Mouse (Mus musculus) heart, adult 8-10 months (tissue): Measurements from ENCODE around the gene Cntrl. TPM values are rescaled to one million over a fixed set of nuclear protein-coding genes. Genes with fewer than 3 reads are reported as not detected.

ENCODE experiments used
- DNase-seq: peaks from one replicate; pipeline ENCODE4 v3.0.0; 2022; ENCODE audit warnings: low spot score
- total RNA-seq, 4 experiments: library from RNA; stranded (reverse); gene quantifications; 2 replicates each; pipeline ENCODE4 v1.2.4; 2022

Gene Cntrl
- total RNA-seq, 4 experiments from 2014 or later: 5.9 to 8.2 (median 6.2) TPM

DNA sequence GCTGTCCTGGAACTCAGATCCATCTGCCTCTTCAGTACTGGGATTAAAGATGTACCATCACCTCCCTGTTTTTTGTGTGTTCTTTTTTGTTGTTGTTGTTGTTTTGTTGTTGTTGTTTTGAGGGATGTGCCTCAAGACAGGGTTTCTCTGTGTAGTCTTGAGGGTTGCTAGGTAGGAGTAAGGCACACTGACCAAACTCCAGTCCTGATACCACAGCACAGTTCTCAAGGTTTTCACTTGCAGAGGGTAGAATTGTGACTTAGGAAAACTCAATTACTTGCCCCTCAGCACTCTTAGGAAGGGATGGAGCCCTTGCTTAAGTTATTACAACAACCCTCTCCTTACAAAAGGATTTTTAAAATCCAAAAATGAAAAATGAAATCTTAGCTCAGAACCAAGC lies 22.2 kb downstream of the Cntrl start:
- DNase-seq: no peak

DNA sequence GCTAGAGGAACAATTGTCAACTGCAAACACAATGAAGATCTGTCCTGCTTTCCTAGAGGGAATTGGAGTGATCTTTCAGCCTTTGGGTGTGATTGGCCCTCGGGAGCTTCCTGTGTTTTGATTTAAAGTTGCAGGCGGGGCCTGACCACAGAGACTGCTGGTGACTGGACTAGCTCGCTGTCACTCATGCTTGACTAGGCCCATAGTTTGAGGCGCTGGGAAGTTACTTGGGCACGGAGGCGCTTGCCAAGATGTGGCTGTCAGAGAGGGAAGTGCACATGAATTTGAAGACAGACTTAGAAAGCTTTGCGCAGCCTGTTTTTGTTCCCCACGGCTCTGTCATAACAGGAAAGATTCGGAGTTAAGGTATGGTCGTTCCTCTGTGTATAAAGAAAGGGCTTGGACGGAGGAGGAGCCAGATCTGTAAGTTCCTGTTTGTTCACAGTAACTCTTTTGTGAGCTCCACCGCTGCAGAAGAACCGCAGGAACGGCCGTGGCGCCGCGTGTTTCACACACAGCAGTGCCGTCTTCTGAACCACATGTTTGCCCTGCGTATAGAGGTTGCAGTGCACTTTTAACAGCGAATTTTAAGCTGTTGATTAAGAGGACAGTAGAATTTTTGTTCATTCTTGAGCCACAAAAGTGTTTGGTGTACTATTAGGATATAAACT lies 22.8 kb downstream of the Cntrl start:
- DNase-seq: peak; percentile 100

DNA sequence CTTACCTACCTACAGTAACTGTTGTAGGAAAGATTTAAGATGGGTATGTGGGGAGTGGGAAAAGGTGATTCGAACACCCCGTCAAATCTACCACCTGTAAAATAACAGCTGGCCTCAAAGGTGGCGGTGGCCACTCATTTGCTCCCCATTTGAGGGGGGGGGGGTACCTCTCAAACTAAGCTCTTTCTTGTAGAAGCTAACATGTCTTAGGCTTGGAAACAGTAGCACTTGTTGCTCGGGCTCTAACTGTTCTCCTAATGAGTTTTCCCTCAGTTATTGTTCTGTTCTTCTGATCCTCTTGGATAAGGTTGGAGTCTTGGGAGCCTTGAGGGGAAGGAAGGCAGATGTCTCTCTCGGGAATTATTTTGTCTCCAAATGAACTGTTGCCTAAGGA lies 23.4 kb downstream of the Cntrl start:
- DNase-seq: no peak

DNA sequence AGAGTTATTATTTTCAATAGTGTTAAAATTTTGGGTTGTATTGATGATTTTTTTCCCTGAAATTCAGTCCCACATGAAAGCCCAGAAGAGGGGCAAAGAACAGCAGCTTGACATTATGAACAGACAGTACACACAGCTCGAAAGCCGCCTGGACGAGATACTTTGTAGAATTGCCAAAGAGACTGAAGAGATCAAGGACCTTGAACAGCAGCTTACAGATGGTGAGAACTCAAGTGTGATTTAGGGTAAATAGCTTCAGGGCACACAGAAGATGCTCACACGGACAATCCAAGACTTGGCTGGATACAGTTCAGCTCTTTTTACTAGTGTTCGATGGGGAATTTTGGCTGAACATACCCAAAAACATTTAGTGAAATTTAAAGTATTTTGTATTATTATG lies 24.6 kb downstream of the Cntrl start:
- no peak for DNase-seq

DNA sequence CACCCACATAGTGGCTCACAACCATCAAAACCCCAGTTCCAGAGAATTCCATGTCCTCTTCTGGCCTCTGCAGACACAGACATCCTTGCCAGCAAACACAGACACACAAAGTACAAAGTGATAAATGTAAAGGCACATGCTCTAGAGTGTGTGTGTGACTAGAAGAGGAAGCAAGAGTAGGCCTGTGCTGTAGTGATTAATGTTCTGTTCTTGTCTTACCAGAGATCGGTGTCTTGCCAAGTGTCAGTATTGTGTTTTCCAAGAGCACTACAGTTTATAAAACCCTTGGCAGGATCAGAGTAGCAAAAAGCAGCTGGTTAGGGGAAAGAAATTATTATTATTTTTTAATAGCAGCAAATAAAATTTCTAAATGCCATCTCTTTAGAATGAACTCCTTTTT lies 29.3 kb downstream of the Cntrl start:
- DNase-seq: no peak

DNA sequence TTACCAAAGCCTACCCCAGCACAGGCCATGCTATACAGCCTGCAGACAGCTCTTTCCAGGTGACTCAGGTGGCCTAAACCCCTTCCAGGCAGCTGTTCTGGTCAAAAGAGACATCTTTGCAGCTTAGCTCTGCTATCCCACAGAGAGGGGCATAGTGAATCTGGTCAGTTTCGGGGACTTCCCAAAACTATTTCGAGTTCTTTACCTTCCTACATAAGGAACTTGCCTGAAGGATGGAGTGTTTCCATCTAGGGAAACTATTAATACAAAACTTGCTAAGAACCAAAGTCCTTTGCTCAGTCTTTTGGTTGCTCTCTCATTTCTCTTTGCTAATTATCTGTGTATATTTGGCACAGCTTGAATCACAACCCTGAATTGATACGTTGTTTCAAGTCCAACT lies 32.4 kb downstream of the Cntrl start:
- no peak for DNase-seq

DNA sequence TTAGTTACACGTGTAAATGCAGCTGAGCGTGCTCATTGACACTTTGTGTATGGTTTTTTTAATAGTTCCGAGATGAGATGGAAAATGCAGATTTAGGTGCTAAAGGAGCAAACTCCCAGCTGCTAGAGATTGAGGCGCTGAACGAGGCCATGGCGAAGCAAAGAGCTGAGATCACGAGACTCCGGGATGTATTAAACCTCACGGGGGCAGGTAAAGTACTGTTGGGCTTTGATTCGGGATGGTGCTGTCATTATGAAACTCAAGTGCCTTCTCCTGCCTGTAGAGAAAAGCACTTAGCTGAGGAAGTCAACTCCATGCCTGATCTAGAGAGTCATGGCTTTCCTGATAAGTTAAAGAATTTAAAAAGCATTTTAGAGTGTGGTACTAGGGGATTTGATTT lies 39.5 kb downstream of the Cntrl start:
- no peak for DNase-seq

DNA sequence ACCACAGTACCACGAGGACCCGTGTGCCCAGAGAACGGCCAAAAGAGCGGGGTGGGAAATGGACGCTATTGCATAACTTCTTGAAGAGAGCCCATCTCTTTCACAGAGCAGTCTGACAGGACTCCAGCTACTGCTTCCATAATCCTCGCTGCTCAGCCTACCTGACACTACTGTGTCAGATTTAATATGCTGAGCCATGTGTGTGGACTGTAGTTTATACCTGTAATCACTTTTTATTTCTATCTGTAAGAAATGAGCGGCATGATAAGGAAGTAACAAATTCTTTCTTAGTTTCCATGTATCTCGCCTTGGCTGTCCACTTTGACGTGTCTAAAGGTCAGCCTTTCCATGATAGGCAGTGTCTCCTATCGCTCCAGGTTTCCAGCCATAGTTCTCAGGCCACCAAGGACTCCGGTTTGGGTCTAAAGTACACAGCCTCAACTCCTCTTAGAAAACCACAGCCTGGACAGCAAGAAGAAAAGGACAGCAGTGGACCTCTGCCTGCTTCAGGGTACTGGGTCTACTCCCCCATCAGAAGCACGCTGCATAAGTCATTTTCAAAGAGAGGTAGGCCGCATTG lies 42.1 kb downstream of the Cntrl start:
- no peak for DNase-seq

DNA sequence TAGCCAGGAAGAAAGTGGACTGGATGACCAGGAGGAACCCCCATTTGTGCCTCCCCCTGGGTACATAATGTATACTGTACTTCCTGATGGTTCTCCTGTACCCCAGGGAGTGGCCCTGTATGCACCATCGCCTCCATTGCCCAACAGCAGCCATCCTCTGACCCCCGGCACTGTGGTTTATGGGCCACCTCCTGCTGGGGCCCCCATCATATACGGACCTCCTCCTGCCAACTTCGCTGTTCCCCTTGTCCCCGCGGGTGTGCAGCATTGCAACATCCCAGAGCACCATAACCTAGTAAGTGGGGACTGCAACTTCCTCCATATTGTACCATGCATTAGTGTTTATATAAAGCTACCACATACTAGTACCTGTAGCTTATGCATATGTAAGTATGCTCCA lies 43.9 kb downstream of the Cntrl start:
- DNase-seq: no peak

DNA sequence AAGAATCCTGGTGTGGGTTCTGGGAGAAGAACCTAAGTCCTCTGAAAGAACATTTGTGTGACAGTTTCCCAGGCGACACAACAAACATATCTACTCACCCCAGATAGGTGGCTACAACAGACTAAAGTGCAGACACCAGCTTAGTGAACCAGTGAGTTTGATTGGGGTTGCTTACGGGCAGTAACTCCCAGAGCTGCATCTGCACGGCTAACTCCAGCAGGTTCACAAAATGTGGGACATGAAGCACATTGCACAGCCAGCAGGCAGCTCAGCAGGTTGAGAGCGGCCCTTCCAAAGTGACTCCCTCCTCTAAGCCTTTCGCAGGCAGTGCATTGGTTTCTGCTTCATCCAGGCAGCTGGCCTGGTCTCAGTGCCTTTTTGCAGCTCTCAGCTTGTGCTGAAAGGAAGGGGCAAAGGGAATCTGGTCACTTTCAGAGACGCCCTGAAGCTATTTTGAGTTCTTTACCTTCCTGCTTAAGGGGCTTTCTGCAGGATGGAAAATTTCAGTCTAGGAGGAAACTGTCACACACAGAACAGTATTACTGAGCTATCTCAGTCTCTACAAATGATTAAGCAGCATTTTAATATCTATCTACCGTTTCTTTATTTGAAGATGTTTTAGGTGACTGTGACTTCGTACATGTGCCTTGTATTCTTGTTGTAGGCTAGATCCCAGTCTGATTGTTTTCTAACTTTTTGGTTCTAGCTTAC lies 44.7 kb downstream of the Cntrl start:
- no peak for DNase-seq

DNA sequence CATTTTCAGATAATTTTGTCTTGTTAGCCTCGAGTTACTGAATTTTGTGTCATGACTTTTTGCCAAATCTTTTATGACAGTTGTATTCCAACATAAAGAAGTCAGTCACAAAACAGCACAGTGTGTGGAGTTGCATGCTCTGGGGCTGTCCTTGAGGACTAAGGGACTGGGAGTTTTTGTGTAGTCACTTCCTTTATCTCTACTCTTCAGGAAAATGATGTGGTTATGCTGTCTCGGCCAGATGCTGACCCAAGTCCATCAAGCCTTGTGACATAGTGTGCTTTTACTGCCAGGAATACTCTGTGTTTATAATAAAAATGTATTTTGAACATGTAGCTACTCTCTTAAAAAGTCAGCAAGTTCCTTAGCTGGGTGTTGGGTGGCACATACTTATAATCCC lies 47.7 kb downstream of the Cntrl start:
- no peak for DNase-seq

DNA sequence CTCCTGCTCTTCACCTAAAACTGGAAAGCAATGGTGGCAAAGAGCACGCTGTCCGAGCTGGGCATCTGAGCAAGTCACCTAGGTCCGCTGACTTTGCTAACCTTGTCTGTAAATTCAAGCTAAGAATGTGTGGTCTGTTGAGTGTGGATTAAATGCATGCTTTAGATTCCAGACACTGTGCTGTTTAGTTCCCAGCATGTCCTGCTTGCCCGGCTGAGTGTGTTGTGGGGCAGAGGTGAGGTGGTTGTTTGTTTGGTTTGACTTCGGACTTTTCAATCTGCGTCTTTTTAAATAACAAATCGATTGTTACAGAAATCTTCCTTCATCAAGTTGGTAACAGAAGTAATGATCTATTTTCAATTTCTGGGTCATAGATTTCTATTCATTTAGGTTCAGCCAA lies 48.5 kb downstream of the Cntrl start:
- no peak for DNase-seq

DNA sequence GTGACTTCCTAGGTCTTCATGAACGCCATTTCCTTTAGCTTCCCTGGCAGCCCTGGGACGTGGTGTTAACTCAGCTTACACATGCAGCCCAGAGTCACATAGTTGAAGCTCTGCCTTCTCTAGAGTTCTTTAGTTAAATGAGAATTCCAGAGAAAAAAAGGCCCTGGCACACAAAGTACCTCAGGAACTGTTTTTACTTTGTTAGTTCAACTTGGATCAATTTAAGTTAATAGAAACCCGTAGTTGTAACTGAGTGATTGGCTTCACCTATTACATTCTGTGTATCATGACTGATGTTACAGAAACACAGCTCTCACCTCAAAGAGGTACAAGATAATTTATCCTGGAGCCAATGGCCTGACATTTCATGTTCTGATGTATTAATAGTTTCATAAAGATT lies 49.1 kb downstream of the Cntrl start:
- DNase-seq: no peak

DNA sequence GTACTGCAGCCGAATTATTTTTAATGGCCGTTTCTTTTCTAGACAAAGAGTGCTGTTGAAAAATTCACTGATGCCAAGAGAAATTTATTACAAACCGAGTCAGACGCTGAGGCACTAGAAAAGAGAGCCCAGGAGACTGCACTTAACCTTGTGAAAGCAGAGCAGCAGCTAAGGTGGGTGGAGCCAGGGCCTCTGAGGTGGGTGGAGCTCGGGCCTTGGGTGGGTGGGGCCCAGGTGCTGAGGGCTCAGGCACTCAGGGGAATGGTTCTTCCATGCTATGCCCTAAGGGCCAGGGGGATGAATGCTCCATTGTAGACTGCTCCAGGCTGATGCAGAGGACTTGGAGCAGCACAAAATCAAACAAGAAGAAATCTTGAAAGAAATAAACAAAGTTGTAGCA lies 50.9 kb downstream of the Cntrl start:
- DNase-seq: no peak

DNA sequence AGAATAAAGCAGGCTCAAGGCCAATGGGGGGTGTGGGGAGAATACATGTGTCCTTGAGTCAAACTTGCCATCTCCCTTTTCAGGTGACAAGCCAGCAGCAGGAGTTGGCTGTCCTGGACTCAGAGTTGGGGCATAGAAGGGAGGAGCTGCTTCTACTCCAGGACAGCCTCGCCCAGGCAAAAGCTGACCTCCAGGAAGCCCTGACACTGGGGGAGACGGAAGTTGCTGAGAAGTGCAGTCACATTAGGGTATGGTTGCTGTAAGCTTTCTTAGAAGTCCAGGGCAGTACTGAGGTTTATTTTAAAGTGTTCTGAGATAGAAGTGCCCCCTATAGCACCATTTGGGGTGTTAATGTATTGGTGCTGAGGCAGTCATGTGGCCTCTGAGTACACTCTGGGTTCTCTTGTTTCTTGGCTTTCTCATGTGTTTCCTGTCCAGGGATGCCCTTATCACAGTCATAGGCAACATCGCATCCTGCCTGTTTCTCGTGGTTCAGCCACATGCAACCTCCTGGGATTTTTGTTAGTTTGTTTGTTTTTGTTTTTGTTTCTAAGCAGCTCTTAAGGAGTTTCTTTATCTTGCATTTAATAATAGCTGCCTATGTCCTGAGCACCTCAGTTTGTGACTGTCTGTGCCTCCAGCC lies 52.7 kb downstream of the Cntrl start:
- DNase-seq: peak; percentile 25

DNA sequence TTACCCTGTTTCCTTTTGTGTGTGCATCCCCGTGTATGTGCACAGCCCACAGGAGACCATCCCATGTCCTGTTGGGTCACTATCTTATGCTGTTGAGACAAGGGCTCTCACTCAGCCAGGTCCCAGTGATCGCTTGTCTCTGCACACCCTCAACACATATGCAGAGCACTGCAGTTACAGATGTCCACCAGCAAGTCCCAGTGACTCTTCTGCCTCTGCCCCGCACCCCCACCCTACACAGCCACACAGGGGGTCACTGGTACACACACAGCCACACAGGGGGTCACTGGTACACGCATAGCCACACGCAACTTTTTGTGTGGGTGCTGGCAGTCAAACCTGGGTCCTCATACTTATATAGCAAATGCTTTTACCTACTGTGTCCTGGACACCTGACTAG lies 54.1 kb downstream of the Cntrl start:
- DNase-seq: no peak

DNA sequence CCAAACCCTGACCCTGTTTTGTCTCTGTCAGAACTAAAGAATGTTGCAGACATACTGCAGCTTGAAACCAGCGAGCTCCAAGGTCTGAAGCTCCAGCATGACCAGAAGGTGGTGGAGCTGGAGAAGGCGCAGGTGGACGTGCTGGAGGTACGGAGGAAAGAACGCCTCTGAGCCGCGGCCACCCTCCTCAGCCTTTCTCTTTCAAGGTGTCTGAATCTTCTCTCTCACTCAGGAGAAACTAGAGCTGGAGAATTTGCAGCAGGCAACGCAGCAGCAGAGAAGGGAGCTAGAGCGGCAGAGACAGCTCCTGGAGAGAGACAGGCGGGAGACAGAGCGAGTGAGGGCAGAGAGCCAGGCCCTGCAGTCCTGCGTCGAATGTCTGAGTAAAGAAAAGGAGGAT lies 56.1 kb downstream of the Cntrl start:
- DNase-seq: no peak

DNA sequence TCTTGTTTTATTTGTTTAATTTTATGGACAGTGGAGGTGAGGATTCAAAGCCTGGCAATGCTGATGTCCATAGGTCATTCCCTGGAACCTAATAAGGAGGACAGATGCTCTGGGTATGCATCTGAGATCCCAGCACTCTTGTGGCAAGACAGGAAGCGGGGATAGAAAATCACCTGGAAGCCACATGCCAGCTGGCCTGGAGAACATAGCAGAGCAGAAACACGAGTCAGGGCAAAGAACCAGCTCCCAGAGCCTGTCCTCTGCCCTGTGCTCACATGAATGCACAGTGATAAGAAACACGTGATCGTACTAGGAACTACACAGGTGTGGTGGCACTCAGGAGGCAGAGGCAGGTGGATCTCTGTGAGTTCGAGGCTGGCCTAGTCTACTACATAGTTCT lies 57.5 kb downstream of the Cntrl start:
- no peak for DNase-seq

DNA sequence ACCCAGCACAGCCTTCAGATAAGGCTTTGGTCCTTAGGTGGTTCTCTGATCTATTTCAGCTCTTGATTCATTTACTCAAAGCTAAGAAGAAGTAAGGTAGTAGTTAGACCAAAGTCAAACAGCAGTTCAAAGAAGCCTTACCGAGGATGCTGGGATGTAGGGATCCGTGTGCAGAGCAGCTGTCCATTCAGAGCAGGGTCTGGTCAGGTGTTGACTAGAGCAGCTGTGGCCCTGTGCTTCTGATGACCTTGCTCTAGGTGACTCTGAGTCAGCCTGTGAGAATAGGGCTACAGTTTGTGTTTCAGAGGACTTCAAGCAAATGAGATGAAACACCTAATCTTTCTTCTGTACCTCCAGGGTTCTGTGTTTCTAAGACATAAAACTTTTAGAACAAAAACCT lies 60.2 kb downstream of the Cntrl start:
- no peak for DNase-seq

DNA sequence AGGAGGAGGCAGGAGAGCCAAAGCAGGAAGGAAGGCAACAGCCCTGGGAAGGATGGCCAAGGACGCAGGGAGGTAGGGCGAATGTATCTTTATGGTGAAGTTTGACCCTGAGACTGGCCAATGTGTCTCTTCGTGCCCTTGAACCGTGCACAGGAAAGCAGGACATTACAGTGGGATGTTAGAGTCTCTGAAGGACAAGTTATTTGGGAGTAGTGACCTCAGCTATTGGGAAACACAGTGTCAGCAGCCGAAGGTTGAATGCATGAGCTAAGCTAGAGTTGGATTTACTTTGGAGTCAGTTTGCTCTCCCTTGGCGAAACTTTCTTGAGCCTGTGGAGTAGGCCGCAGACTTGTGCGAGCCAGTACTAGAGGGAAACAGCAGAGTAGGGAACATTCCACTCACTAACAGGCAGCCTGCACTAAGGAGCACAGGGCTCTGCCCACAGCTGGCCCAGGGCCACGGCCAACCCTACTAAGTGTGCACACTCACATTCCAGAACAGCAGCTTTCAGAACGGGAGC lies 62.1 kb downstream of the Cntrl start:
- DNase-seq: peak; percentile 39

DNA sequence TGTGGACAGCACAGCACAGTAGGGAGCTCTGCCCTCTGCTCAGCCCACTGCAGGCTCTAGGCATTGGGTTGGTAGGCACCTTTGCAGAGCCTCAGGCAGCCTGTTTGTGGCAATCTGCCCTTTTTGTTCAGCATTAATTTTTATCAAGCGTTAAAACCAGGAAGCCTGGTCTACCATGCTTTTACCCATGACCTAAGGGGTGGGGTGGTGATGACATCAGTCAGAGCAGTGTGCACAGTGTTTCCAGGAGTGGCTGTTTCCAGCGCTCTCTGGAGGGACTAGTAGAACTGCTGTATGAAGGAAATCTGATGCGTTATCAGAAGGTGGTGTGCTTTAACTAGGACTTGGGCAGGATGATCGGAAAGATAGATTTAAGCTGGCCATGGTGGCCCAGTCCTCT lies 63.0 kb downstream of the Cntrl start:
- no peak for DNase-seq

DNA sequence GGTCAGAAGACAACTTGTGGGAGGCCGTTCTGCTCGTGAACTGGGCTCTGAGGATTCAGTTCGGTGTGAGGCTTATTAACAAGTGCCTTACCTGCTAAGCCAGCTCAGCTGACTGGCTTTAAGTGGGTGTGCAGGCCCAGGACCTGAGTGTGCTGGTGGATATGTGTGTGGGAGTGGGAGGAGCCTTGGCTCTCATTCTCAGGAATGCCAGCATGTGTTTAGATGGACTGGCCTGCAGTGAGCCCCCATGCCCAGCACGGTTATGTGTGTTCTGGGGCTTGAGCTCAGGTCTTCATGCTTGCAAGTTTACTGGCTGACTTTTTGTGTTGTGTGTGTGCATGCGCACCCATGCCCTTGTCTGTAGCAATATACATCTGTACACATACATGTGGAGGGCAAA lies 64.4 kb downstream of the Cntrl start:
- no peak for DNase-seq

DNA sequence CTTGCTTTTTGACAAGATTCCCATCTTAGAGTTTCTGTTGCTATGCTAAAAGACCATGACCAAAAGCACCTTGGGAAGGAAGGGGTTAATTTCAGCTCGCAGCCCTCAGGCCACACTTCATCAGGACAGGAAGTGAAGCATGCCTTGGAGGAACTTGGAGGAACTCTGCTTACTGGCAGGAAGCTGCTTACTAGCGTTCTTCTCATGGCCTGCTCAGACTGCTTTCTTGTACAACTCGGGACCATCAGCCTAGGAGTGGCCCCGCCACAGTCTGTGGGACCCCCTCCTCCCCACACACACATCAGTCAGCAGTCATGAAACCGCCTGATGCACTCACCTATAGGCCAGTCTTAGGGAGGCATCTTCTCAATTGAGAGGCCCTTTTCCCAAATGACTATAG lies 64.8 kb downstream of the Cntrl start:
- peak; percentile 26 for DNase-seq
